Mouse (Mus musculus) ES-Bruce4 (cell line): ENCODE results near the gene Hydin.

ENCODE experiments used
- CTCF ChIP-seq: IDR thresholded peaks from one replicate; pipeline ENCODE4 v1.8.1; 2011; ENCODE audit warnings: low read depth, low read length
- EP300 ChIP-seq: IDR thresholded peaks from 2 replicates; pipeline ENCODE4 v1.6.1; 2011; ENCODE audit warnings: low read depth, low read length; ENCODE audit not compliant: insufficient read depth

- TF ChIP-seq CTCF = no peak
- TF ChIP-seq EP300 = no peak
Observed at GRCm38 (mm10) chr8:110350725-110351124, 83.9 kb downstream of the Hydin start.
